Mouse (Mus musculus) MEL (cell line): Measurements from ENCODE around the gene Trip13. TPM values are rescaled to one million over a fixed set of nuclear protein-coding genes. Genes with fewer than 3 reads are reported as not detected.

Experiments used
- DNase-seq: peaks from one replicate; pipeline ENCODE4 v3.0.0; 2011; ENCODE audit warnings: low read depth, low spot score
- H3K27ac ChIP-seq: 2 replicates; pipeline ENCODE4 v1.5.1; 2012; ENCODE audit warnings: low read depth, mild to moderate bottlenecking, control low read depth, low read length, moderate library complexity; ENCODE audit not compliant: control insufficient read depth
- H3K27me3 ChIP-seq, 2 experiments: fragments of 150-350 bp in 1 of 2; sonication (generic) in 1 of 2; 2 replicates each; pipeline ENCODE4 v1.6.1; 2012; ENCODE audit warnings: low read length in 2 of 2, mild to moderate bottlenecking in 2 of 2, improper control_type of control experiment in 1 of 2, moderate library complexity in 1 of 2; ENCODE audit not compliant: insufficient read depth in 2 of 2, control insufficient read depth in 1 of 2
- H3K36me3 ChIP-seq, 2 experiments: 2 replicates each; pipeline ENCODE4 v1.6.1; 2012 to 2014; ENCODE audit warnings: low read length in 2 of 2, improper control_type of control experiment in 1 of 2, inconsistent platforms in 1 of 2, mild to moderate bottlenecking in 1 of 2; ENCODE audit not compliant: insufficient read depth in 2 of 2, control insufficient read depth in 1 of 2
- H3K4me1 ChIP-seq, 2 experiments: fragments of 150-350 bp in 1 of 2; sonication (generic) in 1 of 2; 2 replicates each; pipeline ENCODE4 v1.6.1; 2012; ENCODE audit warnings: low read length in 2 of 2, improper control_type of control experiment in 1 of 2, mild to moderate bottlenecking in 1 of 2; ENCODE audit not compliant: insufficient read depth in 2 of 2, control insufficient read depth in 1 of 2
- H3K4me3 ChIP-seq, 2 experiments: fragments of 150-350 bp in 1 of 2; sonication (generic) in 1 of 2; 2 replicates each; pipeline ENCODE4 v1.5.1; 2012; ENCODE audit warnings: low read depth in 2 of 2, low read length in 2 of 2, mild to moderate bottlenecking in 2 of 2, moderate library complexity in 2 of 2, control low read depth in 1 of 2, improper control_type of control experiment in 1 of 2; ENCODE audit not compliant: control insufficient read depth in 1 of 2, insufficient read depth in 1 of 2
- H3K79me2 ChIP-seq: 2 replicates; pipeline ENCODE4 v1.6.1; 2012; ENCODE audit warnings: mild to moderate bottlenecking, low read length, moderate library complexity; ENCODE audit not compliant: control insufficient read depth, poor library complexity, insufficient read depth
- H3K9ac ChIP-seq: 2 replicates; pipeline ENCODE4 v1.6.1; 2012; ENCODE audit warnings: low read depth, mild to moderate bottlenecking, control low read depth, low read length, moderate library complexity; ENCODE audit not compliant: control insufficient read depth, poor library complexity, severe bottlenecking
- H3K9me3 ChIP-seq: fragments of 150-350 bp; sonication (generic); replicated peaks from 2 replicates; pipeline ENCODE4 v1.6.1; 2012; ENCODE audit warnings: mild to moderate bottlenecking, low read length, improper control_type of control experiment, moderate library complexity; ENCODE audit not compliant: insufficient read depth
- CHD1 ChIP-seq: IDR thresholded peaks from 2 replicates; pipeline ENCODE4 v1.6.1; 2012; ENCODE audit warnings: low read depth, mild to moderate bottlenecking, inconsistent platforms, low read length, improper control_type of control experiment
- E2F4 ChIP-seq: IDR thresholded peaks from 2 replicates; pipeline ENCODE4 v1.6.1; 2011; ENCODE audit warnings: low read depth, low read length, improper control_type of control experiment, borderline replicate concordance
- HCFC1 ChIP-seq: IDR thresholded peaks from 2 replicates; pipeline ENCODE4 v1.6.1; 2012; ENCODE audit warnings: low read depth, mild to moderate bottlenecking, inconsistent platforms, low read length, improper control_type of control experiment, moderate library complexity
- JUND ChIP-seq: IDR thresholded peaks from 2 replicates; pipeline ENCODE4 v1.6.1; 2011; ENCODE audit warnings: low read depth, mild to moderate bottlenecking, improper control_type of control experiment, low read length
- MEF2A ChIP-seq: IDR thresholded peaks from 2 replicates; pipeline ENCODE4 v1.6.1; 2014; ENCODE audit warnings: low read depth, mild to moderate bottlenecking, inconsistent platforms, low read length, improper control_type of control experiment; ENCODE audit not compliant: poor library complexity, insufficient replicate concordance, severe bottlenecking; ENCODE audit errors: extremely low read depth
- MYC ChIP-seq: IDR thresholded peaks from 2 replicates; pipeline ENCODE4 v1.6.1; 2011; ENCODE audit warnings: low read depth, mild to moderate bottlenecking, low read length, improper control_type of control experiment, moderate library complexity
- NELFE ChIP-seq: IDR thresholded peaks from 2 replicates; pipeline ENCODE4 v1.6.1; 2011; ENCODE audit warnings: low read depth, low read length, improper control_type of control experiment
- POLR2A ChIP-seq, 2 experiments: IDR thresholded peaks; 2 replicates each; pipeline ENCODE4 v1.6.1; 2011 to 2012; ENCODE audit warnings: low read length in 2 of 2, mild to moderate bottlenecking in 2 of 2, control low read depth in 1 of 2, improper control_type of control experiment in 1 of 2, low read depth in 1 of 2, moderate library complexity in 1 of 2; ENCODE audit not compliant: control insufficient read depth in 1 of 2, insufficient read depth in 1 of 2, poor library complexity in 1 of 2
- POLR2AphosphoS5 ChIP-seq: IDR thresholded peaks from 2 replicates; pipeline ENCODE4 v1.6.1; 2012; ENCODE audit warnings: low read depth, borderline replicate concordance, mild to moderate bottlenecking, inconsistent platforms, low read length, moderate library complexity, mixed read lengths
- TCF12 ChIP-seq: IDR thresholded peaks from 2 replicates; pipeline ENCODE4 v1.6.1; 2014; ENCODE audit warnings: low read depth, mild to moderate bottlenecking, inconsistent platforms, low read length, improper control_type of control experiment, moderate library complexity
- UBTF ChIP-seq: IDR thresholded peaks from 2 replicates; pipeline ENCODE4 v1.6.1; 2012; ENCODE audit warnings: low read depth, mild to moderate bottlenecking, inconsistent platforms, low read length, improper control_type of control experiment, moderate library complexity, borderline replicate concordance; ENCODE audit not compliant: insufficient read depth
- USF1 ChIP-seq: IDR thresholded peaks from 2 replicates; pipeline ENCODE4 v1.6.1; 2014; ENCODE audit warnings: low read depth, mild to moderate bottlenecking, inconsistent platforms, low read length, improper control_type of control experiment, moderate library complexity
- USF2 ChIP-seq, 2 experiments: IDR thresholded peaks; 2 replicates each; pipeline ENCODE4 v1.6.1; 2011 to 2012; ENCODE audit warnings: improper control_type of control experiment in 2 of 2, low read length in 2 of 2, borderline replicate concordance in 1 of 2, inconsistent platforms in 1 of 2, low read depth in 1 of 2, mild to moderate bottlenecking in 1 of 2; ENCODE audit not compliant: insufficient read depth in 1 of 2
- ZC3H11A ChIP-seq: IDR thresholded peaks from 2 replicates; pipeline ENCODE4 v1.6.1; 2012; ENCODE audit warnings: low read depth, mild to moderate bottlenecking, inconsistent platforms, low read length, improper control_type of control experiment
- ZKSCAN1 ChIP-seq: IDR thresholded peaks from 2 replicates; pipeline ENCODE4 v1.6.1; 2012; ENCODE audit warnings: low read depth, mild to moderate bottlenecking, inconsistent platforms, low read length, improper control_type of control experiment, moderate library complexity
- polyA plus RNA-seq, 2 experiments: library from polyadenylated mRNA; stranded (reverse) in 1 of 2; unstranded in 1 of 2; fragments of >175 nt in 1 of 2; fragments of >200 nt in 1 of 2; gene quantifications; 2 replicates each; pipeline versions ENCODE4 v1.2.1 to v1.2.4; 2012; ENCODE audit warnings: low replicate concordance in 2 of 2, low read depth in 1 of 2; ENCODE audit not compliant: insufficient read length in 2 of 2, insufficient read depth in 1 of 2, missing spikeins in 1 of 2
- total RNA-seq: library from RNA; depleted of rRNA; stranded (reverse); fragments of 300-350 nt; gene quantifications from 2 replicates; pipeline ENCODE4 v1.2.3, GENCODE M21; 2012

Gene Trip13
- total and polyA plus RNA-seq, 3 experiments = 48.9 to 55.3 TPM; not detected in 1

- DNase-seq = no peak
- H3K4me3 ChIP-seq = no peak overlapping the region
- no peaks in the 10 kb centered on the region for H3K4me1 ChIP-seq
- no peaks in the 10 kb centered on the region for H3K36me3 ChIP-seq
- H3K79me2 ChIP-seq = no peaks in the 10 kb centered on the region
- peaks cover 0 to 6% of the 10 kb centered on the region in 2 experiments; a peak in 3 of 4 replicates for H3K27me3 ChIP-seq
- no peak overlapping the region for H3K9ac ChIP-seq
- TF ChIP-seq CHD1 = no peak
- TF ChIP-seq POLR2A (IDR thresholded peaks at IDR 0.05; ENCODE audit: control insufficient read depth in 1 of 2, insufficient read depth in 1 of 2, low read depth in 1 of 2, low read length in 2 of 2, poor library complexity in 1 of 2) = no peak
- no peak for TF ChIP-seq HCFC1
- no peaks in the 10 kb centered on the region for H3K9me3 ChIP-seq
- H3K27ac ChIP-seq = no peak overlapping the region
These were observed 50.1 kb downstream of the Trip13 start for GRCm38 (mm10) chr13:73887415-73887874.

GRCm38 (mm10) chr13:73886601-73887000 is 51.0 kb downstream of the Trip13 start:
- DNase-seq = no peak
- no peaks in the 10 kb centered on the region for H3K36me3 ChIP-seq

GRCm38 (mm10) chr13:73886066-73886465 is 51.5 kb downstream of the Trip13 start:
- no peak overlapping the region for H3K27ac ChIP-seq
- peaks cover 0 to 6% of the 10 kb centered on the region in 2 experiments for H3K27me3 ChIP-seq
- no peaks in the 10 kb centered on the region for H3K79me2 ChIP-seq
- no peak overlapping the region for H3K4me3 ChIP-seq
- H3K9me3 ChIP-seq = no peaks in the 10 kb centered on the region
- H3K4me1 ChIP-seq = no peaks in the 10 kb centered on the region
- DNase-seq = no peak
- H3K36me3 ChIP-seq = no peaks in the 10 kb centered on the region
- peak; percentile 14; the same call in 1 of the 2 replicates for TF ChIP-seq USF1
- no peak for TF ChIP-seq JUND
- no peak for TF ChIP-seq MYC
- TF ChIP-seq CHD1 = no peak
- no peak overlapping the region for H3K9ac ChIP-seq

More at GRCm38 (mm10) chr13:73886601-73887000, 51.0 kb downstream of the Trip13 start:
- Histone ChIP-seq H3K79me2 (no peaks in the 10 kb centered on the region), H3K4me3 (no peak overlapping the region), H3K27ac (no peak overlapping the region), H3K9me3 (no peaks in the 10 kb centered on the region), H3K4me1 (no peaks in the 10 kb centered on the region), H3K27me3 (peaks cover 0 to 6% of the 10 kb centered on the region in 2 experiments; a peak in 3 of 4 replicates), H3K9ac (no peak overlapping the region)
- TF ChIP-seq ZKSCAN1 = no peak
- TF ChIP-seq POLR2AphosphoS5 = no peak
- no peak for TF ChIP-seq UBTF
- no peak for TF ChIP-seq CHD1
- no peak for TF ChIP-seq TCF12
- no peak for TF ChIP-seq ZC3H11A
- no peak for TF ChIP-seq E2F4
- TF ChIP-seq MEF2A = no peak
- TF ChIP-seq USF2 (IDR thresholded peaks at IDR 0.05; ENCODE audit: borderline replicate concordance in 1 of 2, insufficient read depth in 1 of 2, low read depth in 1 of 2, low read length in 2 of 2) = no peak
- no peak for TF ChIP-seq NELFE
